Mouse (Mus musculus): ENCODE data around the gene Vmn1r206. TPM values are rescaled to one million over a fixed set of nuclear protein-coding genes. Genes with fewer than 3 reads are reported as not detected.

The Vmn1r206 gene
- total and polyA plus RNA-seq, 3 experiments, result 0.03 TPM; not detected in 2

Other genes starting within 250 kb of the Vmn1r206 start
- gene Vmn1r199, start 244.4 kb downstream of the Vmn1r206 start, total RNA-seq (2012; rRNA removed), result not detected in 2 replicates
- gene Vmn1r199, start 244.4 kb downstream of the Vmn1r206 start, polyA plus RNA-seq (2012; ENCODE audit: insufficient read depth in 1 of 2, insufficient read length in 2 of 2, low read depth in 1 of 2, low replicate concordance in 2 of 2, missing spikeins in 1 of 2), result not detected
- not detected in 2 replicates for gene Vmn1r200, start 233.9 kb downstream of the Vmn1r206 start, total RNA-seq (2012; rRNA removed)
- gene Vmn1r200, start 233.9 kb downstream of the Vmn1r206 start, polyA plus RNA-seq (2012; ENCODE audit: insufficient read depth in 1 of 2, insufficient read length in 2 of 2, low read depth in 1 of 2, low replicate concordance in 2 of 2, missing spikeins in 1 of 2), result not detected
- not detected in 2 replicates for gene Vmn1r201, start 152.3 kb downstream of the Vmn1r206 start, total RNA-seq (2012; rRNA removed)
- gene Vmn1r201, start 152.3 kb downstream of the Vmn1r206 start, polyA plus RNA-seq (2012; ENCODE audit: insufficient read depth in 1 of 2, insufficient read length in 2 of 2, low read depth in 1 of 2, low replicate concordance in 2 of 2, missing spikeins in 1 of 2), result not detected
- gene Vmn1r202, start 118.9 kb downstream of the Vmn1r206 start, total RNA-seq (2012; rRNA removed), result not detected in 2 replicates
- gene Vmn1r202, start 118.9 kb downstream of the Vmn1r206 start, polyA plus RNA-seq (2012; ENCODE audit: insufficient read depth in 1 of 2, insufficient read length in 2 of 2, low read depth in 1 of 2, low replicate concordance in 2 of 2, missing spikeins in 1 of 2), result not detected
- gene Vmn1r203, start 106.1 kb downstream of the Vmn1r206 start, total RNA-seq (2012; rRNA removed), result 0.04 TPM in 1 of 2 replicates, not detected in the other
- gene Vmn1r203, start 106.1 kb downstream of the Vmn1r206 start, polyA plus RNA-seq (2012; ENCODE audit: insufficient read depth in 1 of 2, insufficient read length in 2 of 2, low read depth in 1 of 2, low replicate concordance in 2 of 2, missing spikeins in 1 of 2), result under 1 TPM in 1 of 2 experiments, not detected in 1; 0.04 TPM
- not detected in 2 replicates for gene Vmn1r204, start 71.1 kb downstream of the Vmn1r206 start, total RNA-seq (2012; rRNA removed)
- not detected for gene Vmn1r204, start 71.1 kb downstream of the Vmn1r206 start, polyA plus RNA-seq (2012; ENCODE audit: insufficient read depth in 1 of 2, insufficient read length in 2 of 2, low read depth in 1 of 2, low replicate concordance in 2 of 2, missing spikeins in 1 of 2)
- not detected in 2 replicates for gene Vmn1r205, start 31.3 kb downstream of the Vmn1r206 start, total RNA-seq (2012; rRNA removed)
- not detected for gene Vmn1r205, start 31.3 kb downstream of the Vmn1r206 start, polyA plus RNA-seq (2012; ENCODE audit: insufficient read depth in 1 of 2, insufficient read length in 2 of 2, low read depth in 1 of 2, low replicate concordance in 2 of 2, missing spikeins in 1 of 2)
- gene Vmn1r207-ps, start 105.4 kb upstream of the Vmn1r206 start, total RNA-seq (2012; rRNA removed), result not detected in 2 replicates
- not detected for gene Vmn1r207-ps, start 105.4 kb upstream of the Vmn1r206 start, polyA plus RNA-seq (2012; ENCODE audit: insufficient read depth in 1 of 2, insufficient read length in 2 of 2, low read depth in 1 of 2, low replicate concordance in 2 of 2, missing spikeins in 1 of 2)
- gene Vmn1r208, start 153.1 kb upstream of the Vmn1r206 start, total RNA-seq (2012; rRNA removed), result not detected in 2 replicates
- not detected for gene Vmn1r208, start 153.1 kb upstream of the Vmn1r206 start, polyA plus RNA-seq (2012; ENCODE audit: insufficient read depth in 1 of 2, insufficient read length in 2 of 2, low read depth in 1 of 2, low replicate concordance in 2 of 2, missing spikeins in 1 of 2)
- under 0.01 TPM in 1 of 2 replicates, not detected in the other for gene Vmn1r209, start 185.4 kb upstream of the Vmn1r206 start, total RNA-seq (2012; rRNA removed)
- gene Vmn1r209, start 185.4 kb upstream of the Vmn1r206 start, polyA plus RNA-seq (2012; ENCODE audit: insufficient read depth in 1 of 2, insufficient read length in 2 of 2, low read depth in 1 of 2, low replicate concordance in 2 of 2, missing spikeins in 1 of 2), result not detected
- 0.10 and 0.15 TPM in 2 replicates for gene Vmn1r210, start 207.1 kb upstream of the Vmn1r206 start, total RNA-seq (2012; rRNA removed)
- under 1 TPM in 1 of 2 experiments, not detected in 1; 0.84 TPM for gene Vmn1r210, start 207.1 kb upstream of the Vmn1r206 start, polyA plus RNA-seq (2012; ENCODE audit: insufficient read depth in 1 of 2, insufficient read length in 2 of 2, low read depth in 1 of 2, low replicate concordance in 2 of 2, missing spikeins in 1 of 2)
- 0.10 TPM in 1 of 2 replicates, not detected in the other for gene Vmn1r211, start 233.3 kb upstream of the Vmn1r206 start, total RNA-seq (2012; rRNA removed)
- gene Vmn1r211, start 233.3 kb upstream of the Vmn1r206 start, polyA plus RNA-seq (2012; ENCODE audit: insufficient read depth in 1 of 2, insufficient read length in 2 of 2, low read depth in 1 of 2, low replicate concordance in 2 of 2, missing spikeins in 1 of 2), result under 1 TPM in 1 of 2 experiments, not detected in 1; 0.08 TPM